Mouse (Mus musculus): ENCODE measurements around the gene Vps45. TPM values are rescaled to one million over a fixed set of nuclear protein-coding genes. Genes with fewer than 3 reads are reported as not detected.
A peak's percentile ranks its signal among the peaks of the same experiment; 100 is the strongest.

The Vps45 gene
- polyA plus RNA-seq, 1 experiment from 2014 or later, result 43.6 TPM

DNA sequence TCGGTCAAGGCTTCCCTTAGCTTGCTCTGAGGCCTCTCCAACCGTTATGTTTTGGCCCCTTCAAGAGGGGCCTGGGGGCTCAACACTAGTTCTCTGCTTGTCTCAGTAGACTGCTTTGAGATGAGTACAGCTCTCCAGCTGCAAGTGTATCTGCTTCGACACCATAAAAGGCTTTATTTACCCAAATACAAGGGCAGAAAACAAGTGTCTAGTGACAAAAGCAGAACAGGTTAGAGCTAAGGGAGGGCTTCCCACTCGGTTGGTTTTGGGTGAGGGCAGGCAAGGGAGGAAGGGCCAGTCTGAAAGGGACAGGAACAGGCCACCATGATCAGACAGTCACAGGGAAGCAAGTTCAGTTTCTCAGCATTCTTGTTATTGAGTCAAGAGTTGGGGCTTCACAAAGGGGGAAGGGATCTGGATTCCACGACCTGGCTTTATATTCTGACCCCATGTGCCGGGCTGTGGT is 63.9 kb downstream of the Vps45 start:
- Histone ChIP-seq H3K4me2 (replicated peaks) (peak overlapping the region; percentile 86), H3K36me3 (peaks cover 36% of the 10 kb centered on the region), H3K9ac (peak overlapping the region; percentile 99), H3K9me3 (no peaks in the 10 kb centered on the region), H3K4me3 (peak overlapping the region; percentile 76), H3K27me3 (no peaks in the 10 kb centered on the region), H3K27ac (peak overlapping the region; percentile 100), H3K4me1 (peaks cover 38% of the 10 kb centered on the region)
- ATAC-seq (ENCODE audit: insufficient number of reproducible peaks, insufficient read depth, low FRiP score, low TSS enrichment), result no peak
- 12% methylated on average over 6 of the region's 6 CpGs for WGBS

DNA sequence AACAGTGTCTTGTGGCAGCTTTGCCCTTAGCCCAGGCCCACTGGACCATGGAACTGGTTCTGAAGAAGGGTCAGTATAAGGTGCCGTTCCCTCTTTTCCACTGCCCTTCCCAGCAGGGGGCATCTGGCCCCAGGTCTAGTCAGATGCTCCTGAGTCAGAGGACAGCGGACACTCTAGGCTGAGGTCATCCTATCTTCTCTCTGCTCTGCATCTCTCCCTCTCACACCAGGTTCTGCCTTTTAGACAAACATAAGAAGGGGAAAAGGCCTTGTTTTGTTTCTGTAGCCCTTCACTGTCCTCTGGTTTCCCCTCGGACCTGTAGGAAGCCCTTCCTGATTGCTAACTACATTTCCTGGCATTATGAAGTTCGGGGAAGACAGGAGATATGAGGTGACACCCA is 64.4 kb downstream of the Vps45 start:
- Histone ChIP-seq H3K27ac (peak overlapping the region; percentile 100), H3K4me1 (peaks cover 38% of the 10 kb centered on the region), H3K4me2 (replicated peaks) (peak overlapping the region; percentile 86), H3K9me3 (no peaks in the 10 kb centered on the region), H3K4me3 (peak overlapping the region; percentile 76), H3K36me3 (peaks cover 41% of the 10 kb centered on the region), H3K9ac (peak overlapping the region; percentile 99), H3K27me3 (no peaks in the 10 kb centered on the region)
- WGBS, result 17% methylated on average over 4 of the region's 4 CpGs
- no peak for ATAC-seq (ENCODE audit: insufficient number of reproducible peaks, insufficient read depth, low FRiP score, low TSS enrichment)

GRCm38 (mm10) chr3:95992990-95993603 is 65.2 kb downstream of the Vps45 start:
- ATAC-seq (ENCODE audit: insufficient number of reproducible peaks, insufficient read depth, low FRiP score, low TSS enrichment), result no peak
- Histone ChIP-seq H3K27ac (peak overlapping the region; percentile 69), H3K9ac (peak overlapping the region; percentile 99; the same call in 1 of the 2 replicates), H3K36me3 (peaks cover 48% of the 10 kb centered on the region), H3K9me3 (no peaks in the 10 kb centered on the region), H3K27me3 (no peaks in the 10 kb centered on the region), H3K4me1 (peaks cover 38% of the 10 kb centered on the region), H3K4me2 (replicated peaks) (peak overlapping the region; percentile 86), H3K4me3 (peak overlapping the region; percentile 76)
- 48% methylated on average over 5 of the region's 5 CpGs for WGBS

DNA sequence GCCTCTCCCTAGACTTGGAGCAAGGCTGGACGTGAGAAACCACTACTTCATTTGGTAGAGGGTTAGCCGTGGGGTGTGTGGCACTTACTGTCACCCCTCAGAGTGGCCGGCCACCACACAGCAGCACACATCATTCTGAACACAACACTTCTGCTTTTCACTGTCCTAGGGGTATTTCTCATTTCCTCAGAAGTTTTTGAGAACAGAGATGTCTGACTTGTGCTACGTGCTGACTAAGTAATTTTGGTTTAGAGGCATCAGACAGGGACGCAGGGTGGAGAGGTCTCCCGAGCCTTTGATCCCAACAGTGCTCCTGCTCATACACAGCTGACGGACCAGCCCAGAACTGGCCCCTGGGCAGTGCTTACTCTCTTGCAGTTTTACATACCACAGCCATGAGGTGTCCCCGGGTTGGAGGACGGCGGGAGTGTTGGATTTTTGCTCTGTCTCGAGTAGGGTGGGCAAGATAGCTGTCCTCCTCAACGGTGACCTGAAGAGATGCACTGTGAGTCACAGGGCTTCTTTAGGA is 67.8 kb downstream of the Vps45 start:
- WGBS, result 84% methylated on average over 12 of the region's 12 CpGs
- Histone ChIP-seq H3K4me3 (no peak overlapping the region), H3K4me2 (replicated peaks) (no peak overlapping the region), H3K9me3 (no peaks in the 10 kb centered on the region), H3K36me3 (peaks cover 55% of the 10 kb centered on the region), H3K27me3 (no peaks in the 10 kb centered on the region), H3K27ac (0 out of 2 replicates have a peak overlapping the region, but pooled peaks have one; percentile 36), H3K9ac (no peak overlapping the region), H3K4me1 (peaks cover 41% of the 10 kb centered on the region)
- no peak for ATAC-seq (ENCODE audit: insufficient number of reproducible peaks, insufficient read depth, low FRiP score, low TSS enrichment)

- Histone ChIP-seq H3K27ac (peak overlapping the region; percentile 47), H3K9ac (0 out of 2 replicates have a peak overlapping the region, but pooled peaks have one; percentile 10), H3K4me3 (no peak overlapping the region), H3K36me3 (peaks cover 55% of the 10 kb centered on the region), H3K4me1 (peaks cover 47% of the 10 kb centered on the region), H3K9me3 (no peaks in the 10 kb centered on the region), H3K4me2 (replicated peaks) (no peak overlapping the region), H3K27me3 (no peaks in the 10 kb centered on the region)
- no peak for ATAC-seq (ENCODE audit: insufficient number of reproducible peaks, insufficient read depth, low FRiP score, low TSS enrichment)
- WGBS, result 70% methylated on average over 10 of the region's 10 CpGs
These were observed 69.3 kb downstream of the Vps45 start for GRCm38 (mm10) chr3:95988969-95989368.

DNA sequence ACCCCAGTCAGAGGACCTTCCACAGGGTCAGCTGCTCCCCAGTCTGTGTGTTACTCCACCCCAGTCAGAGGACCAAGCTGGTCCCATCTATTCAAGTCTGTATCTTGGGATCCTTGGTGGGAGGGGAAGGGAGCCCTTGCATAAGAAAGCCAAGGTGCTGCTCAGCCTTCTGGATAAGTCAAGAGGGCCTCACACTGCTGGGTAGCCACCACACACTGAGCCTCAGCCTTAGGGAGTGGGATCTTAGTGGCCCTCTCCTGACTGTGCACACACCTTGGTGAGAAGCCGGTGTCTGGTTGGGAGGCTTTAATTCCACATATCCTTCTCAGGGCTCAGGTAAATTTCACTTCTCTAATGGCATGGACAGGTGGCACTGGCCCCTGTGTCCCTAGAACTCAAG is 70.1 kb downstream of the Vps45 start:
- WGBS, result 93% methylated on average over 1 of the region's 1 CpGs
- no peak for ATAC-seq (ENCODE audit: insufficient number of reproducible peaks, insufficient read depth, low FRiP score, low TSS enrichment)
- no peak overlapping the region for H3K9ac ChIP-seq
- H3K27me3 ChIP-seq, result no peaks in the 10 kb centered on the region
- H3K36me3 ChIP-seq, result peaks cover 55% of the 10 kb centered on the region
- H3K4me2 ChIP-seq (replicated peaks), result no peak overlapping the region
- no peak overlapping the region for H3K27ac ChIP-seq
- no peaks in the 10 kb centered on the region for H3K9me3 ChIP-seq
- H3K4me3 ChIP-seq, result no peak overlapping the region
- H3K4me1 ChIP-seq, result peaks cover 38% of the 10 kb centered on the region

- Histone ChIP-seq H3K9ac (no peak overlapping the region; the same call in 1 of the 2 replicates), H3K4me1 (peaks cover 32% of the 10 kb centered on the region), H3K9me3 (no peaks in the 10 kb centered on the region), H3K36me3 (peaks cover 50% of the 10 kb centered on the region), H3K4me2 (replicated peaks) (no peak overlapping the region), H3K4me3 (no peak overlapping the region), H3K27ac (0 out of 2 replicates have a peak overlapping the region, but pooled peaks have one; percentile 17), H3K27me3 (no peaks in the 10 kb centered on the region)
- 75% methylated on average over 6 of the region's 6 CpGs for WGBS
- no peak for ATAC-seq (ENCODE audit: insufficient number of reproducible peaks, insufficient read depth, low FRiP score, low TSS enrichment)
These were observed 70.7 kb downstream of the Vps45 start for GRCm38 (mm10) chr3:95987386-95988110.

- 72% methylated on average over 4 of the region's 4 CpGs for WGBS
- H3K4me1 ChIP-seq, result peaks cover 27% of the 10 kb centered on the region
These were observed 71.3 kb downstream of the Vps45 start for GRCm38 (mm10) chr3:95986984-95987383.

GRCm38 (mm10) chr3:95986001-95986622 is 72.2 kb downstream of the Vps45 start:
- ATAC-seq (ENCODE audit: insufficient number of reproducible peaks, insufficient read depth, low FRiP score, low TSS enrichment), result no peak; the same call in 1 of the 2 replicates
- under 1% methylated on average over 21 of the region's 21 CpGs for WGBS
- peaks cover 36% of the 10 kb centered on the region for H3K36me3 ChIP-seq

More at GRCm38 (mm10) chr3:95986984-95987383, 71.3 kb downstream of the Vps45 start:
- Histone ChIP-seq H3K9ac (peak overlapping the region; percentile 27; the same call in 1 of the 2 replicates), H3K9me3 (no peaks in the 10 kb centered on the region), H3K27ac (peak overlapping the region; percentile 96), H3K4me3 (0 out of 2 replicates have a peak overlapping the region, but pooled peaks have one; percentile 29), H3K36me3 (peaks cover 45% of the 10 kb centered on the region), H3K27me3 (no peaks in the 10 kb centered on the region), H3K4me2 (replicated peaks) (no peak overlapping the region)
- ATAC-seq (ENCODE audit: insufficient number of reproducible peaks, insufficient read depth, low FRiP score, low TSS enrichment), result no peak

GRCm38 (mm10) chr3:95985209-95986000 is 72.9 kb downstream of the Vps45 start:
- Histone ChIP-seq H3K36me3 (peaks cover 29% of the 10 kb centered on the region), H3K27ac (peak overlapping the region; percentile 96), H3K9ac (peak overlapping the region; percentile 27), H3K9me3 (no peaks in the 10 kb centered on the region), H3K4me2 (replicated peaks) (peak overlapping the region; percentile 47), H3K4me3 (peak overlapping the region; percentile 29), H3K27me3 (no peaks in the 10 kb centered on the region), H3K4me1 (peaks cover 28% of the 10 kb centered on the region)
- WGBS, result 2% methylated on average over 12 of the region's 12 CpGs
- ATAC-seq (ENCODE audit: insufficient number of reproducible peaks, insufficient read depth, low FRiP score, low TSS enrichment), result peak; percentile 94

More at GRCm38 (mm10) chr3:95986001-95986622, 72.2 kb downstream of the Vps45 start:
- no peaks in the 10 kb centered on the region for H3K9me3 ChIP-seq
- peak overlapping the region; percentile 29 for H3K4me3 ChIP-seq
- peak overlapping the region; percentile 27 for H3K9ac ChIP-seq
- H3K4me2 ChIP-seq (replicated peaks), result peak overlapping the region; percentile 47
- H3K4me1 ChIP-seq, result peaks cover 27% of the 10 kb centered on the region
- H3K27me3 ChIP-seq, result no peaks in the 10 kb centered on the region
- peak overlapping the region; percentile 96 for H3K27ac ChIP-seq

- H3K27me3 ChIP-seq, result no peaks in the 10 kb centered on the region
- 91% methylated on average over 4 of the region's 4 CpGs for WGBS
- H3K4me1 ChIP-seq, result peaks cover 27% of the 10 kb centered on the region
- no peak overlapping the region for H3K27ac ChIP-seq
- H3K9ac ChIP-seq, result no peak overlapping the region
- ATAC-seq (ENCODE audit: insufficient number of reproducible peaks, insufficient read depth, low FRiP score, low TSS enrichment), result no peak
- no peak overlapping the region for H3K4me2 ChIP-seq (replicated peaks)
- H3K9me3 ChIP-seq, result no peaks in the 10 kb centered on the region
- H3K36me3 ChIP-seq, result no peaks in the 10 kb centered on the region
- no peak overlapping the region for H3K4me3 ChIP-seq
These were observed 76.1 kb downstream of the Vps45 start for GRCm38 (mm10) chr3:95982129-95982528.
